Mouse (Mus musculus) G1E (cell line): ENCODE measurements around the gene Trim24.

Experiments used
- CTCF ChIP-seq: IDR thresholded peaks from 2 replicates; pipeline ENCODE4 v1.5.1; 2012; ENCODE audit warnings: low read depth, low read length, inconsistent platforms, mixed read lengths
- GATA1 ChIP-seq: IDR thresholded peaks from 2 replicates; pipeline ENCODE4 v1.6.1; 2012; ENCODE audit warnings: borderline replicate concordance, low read length, inconsistent platforms, mixed read lengths
- TAL1 ChIP-seq: conservative IDR thresholded peaks from 2 replicates; pipeline ENCODE4 v1.6.1; 2012; ENCODE audit warnings: low read depth, low read length, inconsistent platforms, mixed read lengths

DNA sequence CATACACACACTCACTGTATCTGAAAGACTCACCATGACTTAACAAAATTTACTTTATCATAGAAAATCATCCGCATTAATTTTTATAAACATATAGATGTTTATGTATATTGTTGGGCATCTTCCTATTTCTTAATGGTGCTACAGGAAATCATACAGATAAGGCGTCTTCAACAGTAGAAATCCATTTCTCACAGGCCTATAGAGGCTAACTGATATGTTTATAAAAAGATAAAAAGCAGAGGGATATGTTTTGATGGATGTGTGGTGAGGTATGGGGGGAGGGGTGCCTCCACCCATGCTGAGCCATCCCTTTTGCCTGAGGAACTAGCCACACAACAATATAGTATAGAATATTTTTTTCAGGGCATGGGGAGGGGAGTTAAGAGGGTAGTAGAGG is 15.2 kb upstream of the Trim24 start:
- no peak for TF ChIP-seq CTCF
- no peak for TF ChIP-seq TAL1
- no peak for TF ChIP-seq GATA1
